Mouse (Mus musculus): Measurements from ENCODE around the gene Stk16. TPM values are rescaled to one million over a fixed set of nuclear protein-coding genes. Genes with fewer than 3 reads are reported as not detected.

Gene Stk16
- polyA plus RNA-seq, 1 experiment from 2014 or later, result 120 TPM

DNA sequence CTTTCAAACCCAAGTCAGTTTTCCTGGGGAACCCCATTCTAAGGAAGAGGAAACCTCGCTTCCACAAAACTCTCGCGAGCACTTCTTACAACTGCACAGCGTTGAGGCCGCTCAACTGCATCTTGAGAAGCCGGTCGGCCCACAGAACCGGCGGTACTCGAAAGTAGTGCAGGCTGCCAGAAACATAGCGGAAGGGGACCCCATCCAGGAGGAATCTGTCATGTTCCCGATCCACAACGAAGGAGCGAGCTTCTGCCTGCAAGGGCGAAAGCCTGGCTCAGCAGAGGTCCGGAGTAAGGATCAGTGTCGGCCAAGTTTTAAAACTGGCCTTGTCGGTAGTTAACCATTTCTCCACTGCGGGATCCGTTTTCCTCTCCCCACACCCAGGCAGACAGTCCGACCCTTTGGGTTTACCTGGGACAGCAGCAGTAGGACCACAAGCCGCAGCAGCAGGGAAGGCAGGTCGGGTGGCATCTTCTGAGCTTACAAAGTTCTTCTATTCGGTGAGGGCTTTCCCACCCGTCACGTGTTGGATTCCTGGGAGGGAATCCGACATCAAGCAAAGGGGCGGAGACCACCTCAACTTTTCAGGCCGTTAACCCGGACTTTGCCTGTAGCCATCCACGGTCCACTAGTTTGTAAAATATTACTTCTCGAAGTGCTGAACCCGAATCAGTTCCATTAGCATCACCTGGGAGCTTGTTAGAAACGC, 1.5 kb upstream of the Stk16 start:
- H3K27ac ChIP-seq (replicated peaks; ENCODE audit: low read depth, low read length), result no peak overlapping the region
- peaks cover 20% of the 10 kb centered on the region for H3K36me3 ChIP-seq (ENCODE audit: control insufficient read depth, insufficient read depth, low read length)
- H3K27me3 ChIP-seq (ENCODE audit: control insufficient read depth, insufficient read depth, low read length), result no peaks in the 10 kb centered on the region
- peak overlapping the region; percentile 42 for H3K9ac ChIP-seq (replicated peaks; ENCODE audit: low read length)
- ATAC-seq (ENCODE audit: low FRiP score, low TSS enrichment), result no peak
- peaks cover 27% of the 10 kb centered on the region for H3K4me1 ChIP-seq (ENCODE audit: control insufficient read depth, insufficient read depth, low read length)
- WGBS, result 12% methylated on average over 34 of the region's 34 CpGs
- H3K4me3 ChIP-seq (replicated peaks; ENCODE audit: low read depth, low read length), result peak overlapping the region; percentile 71
- peak; percentile 14 for DNase-seq
- peak overlapping the region; percentile 96 for H3K4me2 ChIP-seq (ENCODE audit: low read length)
- H3K9me3 ChIP-seq (ENCODE audit: control insufficient read depth, low read length), result no peaks in the 10 kb centered on the region

- 12% methylated on average over 17 of the region's 17 CpGs for WGBS
- peak overlapping the region; percentile 71 for H3K4me3 ChIP-seq (replicated peaks; ENCODE audit: low read depth, low read length)
- no peaks in the 10 kb centered on the region for H3K9me3 ChIP-seq (ENCODE audit: control insufficient read depth, low read length)
- H3K4me2 ChIP-seq (ENCODE audit: low read length), result peak overlapping the region; percentile 96
- H3K4me1 ChIP-seq (ENCODE audit: control insufficient read depth, insufficient read depth, low read length), result peaks cover 27% of the 10 kb centered on the region
- ATAC-seq (ENCODE audit: low FRiP score, low TSS enrichment), result no peak
- DNase-seq, result no peak
- no peaks in the 10 kb centered on the region for H3K27me3 ChIP-seq (ENCODE audit: control insufficient read depth, insufficient read depth, low read length)
- 0 out of 2 replicates have a peak overlapping the region, but pooled peaks have one; percentile 6 for H3K27ac ChIP-seq (replicated peaks; ENCODE audit: low read depth, low read length)
- H3K9ac ChIP-seq (replicated peaks; ENCODE audit: low read length), result peak overlapping the region; percentile 74
- peaks cover 32% of the 10 kb centered on the region for H3K36me3 ChIP-seq (ENCODE audit: control insufficient read depth, insufficient read depth, low read length)
Measured at GRCm38 (mm10) chr1:75211141-75211708, 587 bp downstream of the Stk16 start.

DNA sequence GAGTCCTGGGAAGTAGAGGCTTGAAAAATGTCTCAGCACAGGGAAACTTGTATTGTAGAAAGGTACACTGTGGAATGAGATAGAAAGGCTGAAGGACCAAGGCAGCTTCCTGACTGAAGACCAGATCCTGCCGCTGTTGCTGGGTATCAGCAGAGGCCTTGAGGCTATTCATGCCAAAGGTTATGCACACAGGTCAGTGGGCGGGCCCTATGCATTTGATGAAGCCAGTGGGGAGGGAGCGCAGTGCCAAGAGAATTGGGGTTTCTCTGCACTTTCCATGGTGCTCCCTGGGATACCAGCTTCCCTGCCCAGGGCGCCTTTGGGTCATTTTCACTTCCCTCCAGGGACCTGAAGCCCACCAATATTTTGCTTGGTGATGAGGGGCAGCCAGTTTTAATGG, 1.9 kb downstream of the Stk16 start:
- WGBS, result 90% methylated on average over 4 of the region's 4 CpGs
- Histone ChIP-seq H3K4me3 (replicated peaks; ENCODE audit: low read depth, low read length) (no peak overlapping the region), H3K4me1 (ENCODE audit: control insufficient read depth, insufficient read depth, low read length) (peaks cover 27% of the 10 kb centered on the region), H3K27ac (replicated peaks; ENCODE audit: low read depth, low read length) (no peak overlapping the region), H3K4me2 (ENCODE audit: low read length) (no peak overlapping the region), H3K9ac (replicated peaks; ENCODE audit: low read length) (no peak overlapping the region), H3K9me3 (ENCODE audit: control insufficient read depth, low read length) (no peaks in the 10 kb centered on the region), H3K27me3 (ENCODE audit: control insufficient read depth, insufficient read depth, low read length) (peaks cover 9% of the 10 kb centered on the region; the same call in 1 of the 2 replicates), H3K36me3 (ENCODE audit: control insufficient read depth, insufficient read depth, low read length) (peaks cover 32% of the 10 kb centered on the region)
- ATAC-seq (ENCODE audit: low FRiP score, low TSS enrichment) (no peak), DNase-seq (no peak)

GRCm38 (mm10) chr1:75213096-75213495, 2.5 kb downstream of the Stk16 start:
- Histone ChIP-seq H3K27me3 (ENCODE audit: control insufficient read depth, insufficient read depth, low read length) (peaks cover 15% of the 10 kb centered on the region; the same call in 1 of the 2 replicates), H3K4me3 (replicated peaks; ENCODE audit: low read depth, low read length) (no peak overlapping the region), H3K27ac (replicated peaks; ENCODE audit: low read depth, low read length) (no peak overlapping the region), H3K4me2 (ENCODE audit: low read length) (no peak overlapping the region), H3K4me1 (ENCODE audit: control insufficient read depth, insufficient read depth, low read length) (peaks cover 27% of the 10 kb centered on the region), H3K9ac (replicated peaks; ENCODE audit: low read length) (no peak overlapping the region), H3K36me3 (ENCODE audit: control insufficient read depth, insufficient read depth, low read length) (peaks cover 32% of the 10 kb centered on the region), H3K9me3 (ENCODE audit: control insufficient read depth, low read length) (no peaks in the 10 kb centered on the region)
- no peak for ATAC-seq (ENCODE audit: low FRiP score, low TSS enrichment)
- no peak for DNase-seq
- 92% methylated on average over 7 of the region's 7 CpGs for WGBS

GRCm38 (mm10) chr1:75214442-75214841, 3.8 kb downstream of the Stk16 start:
- peaks cover 32% of the 10 kb centered on the region for H3K36me3 ChIP-seq (ENCODE audit: control insufficient read depth, insufficient read depth, low read length)
- ATAC-seq (ENCODE audit: low FRiP score, low TSS enrichment), result no peak
- no peak overlapping the region for H3K9ac ChIP-seq (replicated peaks; ENCODE audit: low read length)
- H3K4me1 ChIP-seq (ENCODE audit: control insufficient read depth, insufficient read depth, low read length), result peaks cover 31% of the 10 kb centered on the region
- H3K27me3 ChIP-seq (ENCODE audit: control insufficient read depth, insufficient read depth, low read length), result peaks cover 25% of the 10 kb centered on the region
- no peak for DNase-seq
- H3K4me3 ChIP-seq (replicated peaks; ENCODE audit: low read depth, low read length), result no peak overlapping the region
- H3K9me3 ChIP-seq (ENCODE audit: control insufficient read depth, low read length), result no peaks in the 10 kb centered on the region
- WGBS, result 77% methylated on average over 2 of the region's 2 CpGs
- H3K27ac ChIP-seq (replicated peaks; ENCODE audit: low read depth, low read length), result no peak overlapping the region
- H3K4me2 ChIP-seq (ENCODE audit: low read length), result no peak overlapping the region

DNA sequence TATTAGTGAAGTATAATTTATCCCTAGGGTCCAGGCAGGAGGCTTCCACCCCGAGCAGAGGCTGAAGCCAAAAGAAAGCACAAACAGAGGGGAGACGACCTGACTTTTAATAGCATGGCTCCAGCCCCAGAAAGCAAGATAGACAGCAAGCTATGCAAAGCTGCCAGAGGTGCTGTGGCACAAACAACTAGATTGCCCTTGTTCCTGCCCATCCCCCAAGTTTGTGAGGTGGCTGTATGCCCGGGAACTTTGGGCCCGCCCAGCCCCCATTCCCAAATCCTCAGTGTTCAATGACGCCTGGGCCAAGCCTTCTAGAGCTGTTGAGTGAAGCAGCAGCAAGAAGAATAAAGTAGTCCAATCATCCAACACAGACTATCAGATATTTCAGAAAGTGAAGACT, 4.2 kb downstream of the Stk16 start:
- ATAC-seq (ENCODE audit: low FRiP score, low TSS enrichment) (no peak), DNase-seq (no peak)
- Histone ChIP-seq H3K9ac (replicated peaks; ENCODE audit: low read length) (no peak overlapping the region), H3K9me3 (ENCODE audit: control insufficient read depth, low read length) (no peaks in the 10 kb centered on the region), H3K36me3 (ENCODE audit: control insufficient read depth, insufficient read depth, low read length) (peaks cover 32% of the 10 kb centered on the region), H3K4me1 (ENCODE audit: control insufficient read depth, insufficient read depth, low read length) (peaks cover 31% of the 10 kb centered on the region), H3K4me2 (ENCODE audit: low read length) (no peak overlapping the region), H3K27me3 (ENCODE audit: control insufficient read depth, insufficient read depth, low read length) (peaks cover 27% of the 10 kb centered on the region), H3K27ac (replicated peaks; ENCODE audit: low read depth, low read length) (no peak overlapping the region), H3K4me3 (replicated peaks; ENCODE audit: low read depth, low read length) (no peak overlapping the region)
- 75% methylated on average over 5 of the region's 5 CpGs for WGBS

GRCm38 (mm10) chr1:75215785-75216184, 5.1 kb downstream of the Stk16 start:
- Histone ChIP-seq H3K4me2 (ENCODE audit: low read length) (no peak overlapping the region), H3K4me1 (ENCODE audit: control insufficient read depth, insufficient read depth, low read length) (peaks cover 27% of the 10 kb centered on the region), H3K36me3 (ENCODE audit: control insufficient read depth, insufficient read depth, low read length) (peaks cover 32% of the 10 kb centered on the region), H3K4me3 (replicated peaks; ENCODE audit: low read depth, low read length) (no peak overlapping the region), H3K9ac (replicated peaks; ENCODE audit: low read length) (no peak overlapping the region), H3K27ac (replicated peaks; ENCODE audit: low read depth, low read length) (no peak overlapping the region), H3K9me3 (ENCODE audit: control insufficient read depth, low read length) (no peaks in the 10 kb centered on the region), H3K27me3 (ENCODE audit: control insufficient read depth, insufficient read depth, low read length) (peaks cover 36% of the 10 kb centered on the region)
- no peak for DNase-seq
- ATAC-seq (ENCODE audit: low FRiP score, low TSS enrichment), result no peak
- WGBS, result 93% methylated on average over 9 of the region's 9 CpGs

- WGBS, result 85% methylated on average over 13 of the region's 13 CpGs
Measured at GRCm38 (mm10) chr1:75216797-75217585, 6.4 kb downstream of the Stk16 start.

More at GRCm38 (mm10) chr1:75216797-75217585, 6.4 kb downstream of the Stk16 start:
- DNase-seq (no peak), ATAC-seq (ENCODE audit: low FRiP score, low TSS enrichment) (no peak)
- Histone ChIP-seq H3K27ac (replicated peaks; ENCODE audit: low read depth, low read length) (no peak overlapping the region), H3K4me2 (ENCODE audit: low read length) (no peak overlapping the region), H3K4me1 (ENCODE audit: control insufficient read depth, insufficient read depth, low read length) (peaks cover 18% of the 10 kb centered on the region), H3K4me3 (replicated peaks; ENCODE audit: low read depth, low read length) (no peak overlapping the region), H3K27me3 (ENCODE audit: control insufficient read depth, insufficient read depth, low read length) (peaks cover 46% of the 10 kb centered on the region), H3K9me3 (ENCODE audit: control insufficient read depth, low read length) (no peaks in the 10 kb centered on the region), H3K36me3 (ENCODE audit: control insufficient read depth, insufficient read depth, low read length) (peaks cover 29% of the 10 kb centered on the region), H3K9ac (replicated peaks; ENCODE audit: low read length) (no peak overlapping the region)
